Mouse (Mus musculus): ENCODE measurements at regions not wholly inside any gene's neighbourhood (a gene's known extent, or its start where the extent isn't known, plus 50 kb on each side); places are given as distances from the start of the nearest gene placed in this dataset.
A peak's percentile ranks its signal among the peaks of the same experiment; 100 is the strongest.

DNA sequence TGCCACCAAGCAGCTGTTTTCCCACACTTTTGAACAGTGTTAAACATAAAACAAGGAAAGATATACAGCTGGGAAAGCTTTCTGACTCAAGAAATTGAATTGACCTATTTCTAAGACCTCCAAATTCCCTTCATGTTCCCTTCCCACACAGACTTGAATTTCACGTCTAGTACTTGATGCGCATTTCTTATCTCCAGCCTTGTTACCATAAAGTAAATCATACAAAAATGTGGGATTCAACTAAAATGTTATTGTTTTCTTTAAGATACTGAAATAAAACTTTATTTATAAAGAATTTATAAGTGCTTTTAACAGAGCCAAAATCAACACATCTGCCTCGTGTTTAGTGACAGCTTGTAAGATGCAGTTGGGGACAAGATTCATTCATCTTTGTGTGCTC lies 289.7 kb downstream of the Pros1 start:
- Histone ChIP-seq H3K79me2 (ENCODE audit: control insufficient read depth, insufficient read depth) (no peaks in the 10 kb centered on the region), H3K4me3 (no peak overlapping the region), H3K27me3 (ENCODE audit: control insufficient read depth, insufficient read depth, insufficient read length) (no peaks in the 10 kb centered on the region), H3ac (ENCODE audit: control insufficient read depth, insufficient read length) (no peak overlapping the region), H3K4me2 (ENCODE audit: low read depth) (no peak overlapping the region), H3K36me3 (ENCODE audit: control insufficient read depth, insufficient read depth) (no peaks in the 10 kb centered on the region)
- TF ChIP-seq POLR2AphosphoS2 (IDR thresholded peaks at IDR 0.05; ENCODE audit: insufficient read length, low read depth) (no peak), MAX (IDR thresholded peaks at IDR 0.05; ENCODE audit: low read depth) (no peak), CEBPB (IDR thresholded peaks at IDR 0.05; ENCODE audit: insufficient read depth, poor library complexity, severe bottlenecking) (no peak), REST (IDR thresholded peaks at IDR 0.05; ENCODE audit: insufficient read depth, insufficient read length) (no peak), E2F4 (IDR thresholded peaks at IDR 0.05; ENCODE audit: insufficient read depth) (no peak), MYOG (IDR thresholded peaks at IDR 0.05; ENCODE audit: control insufficient read depth in 1 of 3, insufficient read depth in 1 of 3, insufficient read length in 2 of 3, low read depth in 2 of 3) (no peak), POLR2A (IDR thresholded peaks at IDR 0.05; ENCODE audit: insufficient read length, low read depth) (no peak)

DNA sequence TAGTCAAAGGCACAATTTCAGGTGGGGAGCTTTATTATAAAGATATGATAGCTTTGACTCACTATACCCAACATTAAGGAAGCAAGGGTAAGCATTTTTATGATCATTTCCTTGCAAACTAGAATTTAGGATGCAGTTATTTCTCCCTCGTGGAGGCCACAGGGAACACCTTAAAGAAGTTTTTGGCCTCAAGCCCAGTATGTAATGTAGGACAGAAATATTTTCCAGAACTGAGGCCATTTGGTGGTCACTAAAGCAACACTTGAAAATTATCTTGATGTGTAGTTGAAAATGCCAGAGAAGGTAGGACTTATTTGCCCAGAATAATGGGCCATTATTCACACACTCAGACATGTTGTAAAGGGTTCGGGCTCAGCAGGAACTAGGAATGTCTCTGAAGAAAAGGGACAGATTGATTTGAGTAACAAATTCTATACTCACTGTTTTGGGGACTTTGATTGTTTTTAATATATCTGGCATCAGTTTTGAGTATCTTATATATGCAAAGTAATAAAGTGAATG lies 301.3 kb downstream of the Pros1 start:
- no peak overlapping the region for H3K4me2 ChIP-seq (ENCODE audit: low read depth)
- H3K27me3 ChIP-seq (ENCODE audit: control insufficient read depth, insufficient read depth, insufficient read length) = no peaks in the 10 kb centered on the region
- H3ac ChIP-seq (ENCODE audit: control insufficient read depth, insufficient read length) = no peak overlapping the region
- TF ChIP-seq MYOG (IDR thresholded peaks at IDR 0.05; ENCODE audit: control insufficient read depth in 1 of 3, insufficient read depth in 1 of 3, insufficient read length in 2 of 3, low read depth in 2 of 3) (no peak), POLR2A (IDR thresholded peaks at IDR 0.05; ENCODE audit: insufficient read length, low read depth) (no peak), TCF3 (IDR thresholded peaks at IDR 0.05; ENCODE audit: insufficient read length, low read depth) (no peak), CEBPB (IDR thresholded peaks at IDR 0.05; ENCODE audit: insufficient read depth, poor library complexity, severe bottlenecking) (no peak), TCF12 (IDR thresholded peaks at IDR 0.05; ENCODE audit: insufficient read depth, poor library complexity, severe bottlenecking) (no peak), POLR2AphosphoS2 (IDR thresholded peaks at IDR 0.05; ENCODE audit: insufficient read length, low read depth) (no peak), REST (IDR thresholded peaks at IDR 0.05; ENCODE audit: insufficient read depth, insufficient read length) (no peak), SRF (IDR thresholded peaks at IDR 0.05; ENCODE audit: control insufficient read depth, insufficient read length, low read depth) (no peak), MAX (IDR thresholded peaks at IDR 0.05; ENCODE audit: low read depth) (no peak), E2F4 (IDR thresholded peaks at IDR 0.05; ENCODE audit: insufficient read depth) (no peak), MYOD1 (IDR thresholded peaks at IDR 0.05; ENCODE audit: control insufficient read depth in 1 of 3, insufficient read length in 2 of 3, low read depth in 2 of 3) (no peak), USF1 (IDR thresholded peaks at IDR 0.05; ENCODE audit: low read depth) (no peak)
- H3K36me3 ChIP-seq (ENCODE audit: control insufficient read depth, insufficient read depth) = no peaks in the 10 kb centered on the region
- H3K79me2 ChIP-seq (ENCODE audit: control insufficient read depth, insufficient read depth) = no peaks in the 10 kb centered on the region
- H3K4me3 ChIP-seq = no peak overlapping the region

DNA sequence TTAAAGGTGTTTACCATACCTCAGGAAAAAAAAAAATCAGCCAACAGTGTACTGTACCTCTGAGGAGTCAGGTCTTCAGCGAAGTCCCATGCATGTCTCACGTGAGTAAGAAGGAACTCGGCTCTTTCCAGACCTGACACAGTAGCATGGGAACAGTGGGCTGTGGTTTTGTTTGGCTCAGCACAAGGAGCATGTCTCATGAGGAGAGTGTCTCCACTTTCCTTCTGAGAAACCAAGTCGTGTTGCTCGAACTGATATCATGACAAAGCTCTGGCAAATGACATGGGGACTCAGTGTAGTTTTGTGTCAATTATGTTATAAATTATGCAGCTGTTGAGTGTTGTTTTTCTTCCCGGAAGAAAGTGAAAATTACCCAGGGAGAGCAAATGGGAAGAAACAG lies 316.0 kb downstream of the Pros1 start:
- Histone ChIP-seq H3K36me3 (ENCODE audit: control insufficient read depth, insufficient read depth) (no peaks in the 10 kb centered on the region), H3K79me2 (ENCODE audit: control insufficient read depth, insufficient read depth) (no peaks in the 10 kb centered on the region), H3K27me3 (ENCODE audit: control insufficient read depth, insufficient read depth, insufficient read length) (no peaks in the 10 kb centered on the region), H3K4me2 (ENCODE audit: low read depth) (peak overlapping the region; percentile 35), H3K4me3 (no peak overlapping the region), H3ac (ENCODE audit: control insufficient read depth, insufficient read length) (no peak overlapping the region)
- TF ChIP-seq TCF12 (IDR thresholded peaks at IDR 0.05; ENCODE audit: insufficient read depth, poor library complexity, severe bottlenecking) (no peak), SRF (IDR thresholded peaks at IDR 0.05; ENCODE audit: control insufficient read depth, insufficient read length, low read depth) (no peak), MYOD1 (IDR thresholded peaks at IDR 0.05; ENCODE audit: control insufficient read depth in 1 of 3, insufficient read length in 2 of 3, low read depth in 2 of 3) (no peak), USF1 (IDR thresholded peaks at IDR 0.05; ENCODE audit: low read depth) (no peak), E2F4 (IDR thresholded peaks at IDR 0.05; ENCODE audit: insufficient read depth) (no peak), POLR2A (IDR thresholded peaks at IDR 0.05; ENCODE audit: insufficient read length, low read depth) (no peak)

DNA sequence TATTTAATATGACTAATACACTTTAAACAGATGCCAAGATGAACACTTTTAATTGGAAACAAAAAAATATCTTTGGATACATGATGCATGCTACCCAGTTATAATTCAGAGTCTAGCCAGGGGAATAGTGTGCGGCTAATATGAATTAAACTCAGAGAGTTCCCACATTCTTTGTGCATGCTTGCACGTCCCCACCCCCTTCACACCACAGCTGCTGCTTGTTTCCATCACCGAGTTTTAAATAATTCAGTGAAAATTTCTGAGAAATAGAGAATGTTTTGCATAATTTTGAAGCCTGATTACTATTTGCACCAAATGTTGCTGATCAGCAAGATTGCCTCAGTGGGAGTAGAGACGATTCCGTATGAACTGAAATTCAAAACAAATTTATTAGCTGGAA lies 325.1 kb downstream of the Pros1 start:
- no peaks in the 10 kb centered on the region for H3K27me3 ChIP-seq (ENCODE audit: control insufficient read depth, insufficient read depth, insufficient read length)
- H3ac ChIP-seq (ENCODE audit: control insufficient read depth, insufficient read length) = no peak overlapping the region
- no peaks in the 10 kb centered on the region for H3K36me3 ChIP-seq (ENCODE audit: control insufficient read depth, insufficient read depth)
- H3K4me3 ChIP-seq = no peak overlapping the region
- H3K79me2 ChIP-seq (ENCODE audit: control insufficient read depth, insufficient read depth) = no peaks in the 10 kb centered on the region
- H3K4me2 ChIP-seq (ENCODE audit: low read depth) = no peak overlapping the region
- TF ChIP-seq MYOG (IDR thresholded peaks at IDR 0.05; ENCODE audit: control insufficient read depth in 1 of 3, insufficient read depth in 1 of 3, insufficient read length in 2 of 3, low read depth in 2 of 3) (no peak), TCF3 (IDR thresholded peaks at IDR 0.05; ENCODE audit: insufficient read length, low read depth) (no peak), MYOD1 (IDR thresholded peaks at IDR 0.05; ENCODE audit: control insufficient read depth in 1 of 3, insufficient read length in 2 of 3, low read depth in 2 of 3) (no peak), MAX (IDR thresholded peaks at IDR 0.05; ENCODE audit: low read depth) (no peak), CEBPB (IDR thresholded peaks at IDR 0.05; ENCODE audit: insufficient read depth, poor library complexity, severe bottlenecking) (no peak), USF1 (IDR thresholded peaks at IDR 0.05; ENCODE audit: low read depth) (no peak), E2F4 (IDR thresholded peaks at IDR 0.05; ENCODE audit: insufficient read depth) (no peak)

DNA sequence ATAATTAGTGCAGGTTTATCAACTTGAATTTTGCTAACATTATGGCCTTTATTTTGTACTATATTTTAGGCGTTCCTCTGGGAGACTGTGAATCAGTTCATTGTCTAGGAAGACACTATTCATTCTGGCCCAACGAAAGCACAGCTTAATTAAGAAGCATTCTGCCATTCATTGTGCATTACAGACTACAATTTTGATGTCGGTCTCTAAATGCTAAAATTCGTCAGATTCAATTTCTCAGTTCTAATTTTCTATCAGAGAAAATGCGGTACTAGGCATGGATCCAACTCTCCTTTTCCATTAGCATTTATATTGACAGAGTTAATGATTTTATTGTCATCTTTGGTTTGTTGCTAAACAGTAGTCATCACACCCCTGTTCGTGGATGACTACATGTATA lies 337.1 kb downstream of the Pros1 start:
- H3K79me2 ChIP-seq (ENCODE audit: control insufficient read depth, insufficient read depth) = no peaks in the 10 kb centered on the region
- TF ChIP-seq USF1 (IDR thresholded peaks at IDR 0.05; ENCODE audit: low read depth) (no peak), MYOD1 (IDR thresholded peaks at IDR 0.05; ENCODE audit: control insufficient read depth in 1 of 3, insufficient read length in 2 of 3, low read depth in 2 of 3) (no peak), CEBPB (IDR thresholded peaks at IDR 0.05; ENCODE audit: insufficient read depth, poor library complexity, severe bottlenecking) (no peak), TCF12 (IDR thresholded peaks at IDR 0.05; ENCODE audit: insufficient read depth, poor library complexity, severe bottlenecking) (no peak), E2F4 (IDR thresholded peaks at IDR 0.05; ENCODE audit: insufficient read depth) (no peak), REST (IDR thresholded peaks at IDR 0.05; ENCODE audit: insufficient read depth, insufficient read length) (no peak), POLR2A (IDR thresholded peaks at IDR 0.05; ENCODE audit: insufficient read length, low read depth) (no peak), TCF3 (IDR thresholded peaks at IDR 0.05; ENCODE audit: insufficient read length, low read depth) (no peak), MYOG (IDR thresholded peaks at IDR 0.05; ENCODE audit: control insufficient read depth in 1 of 3, insufficient read depth in 1 of 3, insufficient read length in 2 of 3, low read depth in 2 of 3) (no peak), SRF (IDR thresholded peaks at IDR 0.05; ENCODE audit: control insufficient read depth, insufficient read length, low read depth) (no peak), MAX (IDR thresholded peaks at IDR 0.05; ENCODE audit: low read depth) (no peak), POLR2AphosphoS2 (IDR thresholded peaks at IDR 0.05; ENCODE audit: insufficient read length, low read depth) (no peak)
- no peaks in the 10 kb centered on the region for H3K36me3 ChIP-seq (ENCODE audit: control insufficient read depth, insufficient read depth)
- no peaks in the 10 kb centered on the region for H3K27me3 ChIP-seq (ENCODE audit: control insufficient read depth, insufficient read depth, insufficient read length)
- H3K4me2 ChIP-seq (ENCODE audit: low read depth) = no peak overlapping the region
- no peak overlapping the region for H3K4me3 ChIP-seq
- no peak overlapping the region for H3ac ChIP-seq (ENCODE audit: control insufficient read depth, insufficient read length)
